Mouse (Mus musculus) heart, embryonic 16.5 days (tissue): ENCODE measurements around the gene Fam53a. TPM values are rescaled to one million over a fixed set of nuclear protein-coding genes. Genes with fewer than 3 reads are reported as not detected.

Source experiments
- ATAC-seq: fragments of 200-750 bp; cut with Nextera tagmentation; replicated peaks from 2 replicates; pipeline ENCODE4 v1.8.0; 2017; ENCODE audit warnings: moderate number of reproducible peaks; ENCODE audit not compliant: insufficient read depth, low FRiP score; ENCODE audit errors: extremely low read depth
- H3K27ac ChIP-seq: fragments of 300-500 bp; sonication (generic); 2 replicates; pipeline ENCODE4 v1.5.1; 2014; ENCODE audit warnings: mild to moderate bottlenecking, low read length, control low read depth, moderate library complexity
- H3K27me3 ChIP-seq: fragments of 300-500 bp; sonication (generic); 2 replicates; pipeline ENCODE4 v1.6.1; 2014; ENCODE audit warnings: low read length, mixed read lengths; ENCODE audit not compliant: control insufficient read depth, insufficient read depth
- H3K36me3 ChIP-seq: fragments of 300-500 bp; sonication (generic); 2 replicates; pipeline ENCODE4 v1.6.1; 2014; ENCODE audit not compliant: control insufficient read depth, insufficient read depth
- H3K4me1 ChIP-seq: fragments of 300-500 bp; sonication (generic); 2 replicates; pipeline ENCODE4 v1.6.1; 2014; ENCODE audit warnings: low read length, mixed read lengths; ENCODE audit not compliant: control insufficient read depth, insufficient read depth
- H3K4me2 ChIP-seq: fragments of 300-500 bp; sonication (generic); 2 replicates; pipeline ENCODE4 v1.6.1; 2014; ENCODE audit warnings: low read depth, mild to moderate bottlenecking, control low read depth, low read length
- H3K4me3 ChIP-seq: fragments of 300-500 bp; sonication (generic); 2 replicates; pipeline ENCODE4 v1.5.1; 2014; ENCODE audit warnings: mild to moderate bottlenecking, control low read depth, low read length
- H3K9ac ChIP-seq: fragments of 300-500 bp; sonication (generic); 2 replicates; pipeline ENCODE4 v1.6.1; 2014; ENCODE audit warnings: low read length, control low read depth
- H3K9me3 ChIP-seq: fragments of 300-500 bp; sonication (generic); replicated peaks from 2 replicates; pipeline ENCODE4 v1.6.1; 2016; ENCODE audit warnings: low read length; ENCODE audit not compliant: control insufficient read depth
- WGBS: fragments of 180-500 bp; shearing (Covaris S2); extraction: QIAGEN DNeasy Blood & Tissue Kit; methylation state at CpG from one replicate; pipeline ENCODE4 v1.1.7; 2014; 5-methylcytosine and 5-hydroxymethylcytosine counted together
- polyA plus RNA-seq: library from polyadenylated mRNA; unstranded; fragments of >200 nt; fragmentation: Nextera tagmentation; extraction: Ambion mirVana; gene quantifications from 2 replicates; pipeline ENCODE4 v1.2.1, GENCODE M21; 2015

Fam53a gene
- polyA plus RNA-seq, 1 experiment from 2014 or later, result 56.2 TPM

- H3K9me3 ChIP-seq, result no peaks in the 10 kb centered on the region
- H3K27ac ChIP-seq, result peak overlapping the region; percentile 85
- peaks cover 27% of the 10 kb centered on the region for H3K36me3 ChIP-seq
- ATAC-seq, result peak; percentile 7
- peaks cover 30% of the 10 kb centered on the region for H3K4me1 ChIP-seq
- peak overlapping the region; percentile 84 for H3K9ac ChIP-seq
- no peaks in the 10 kb centered on the region for H3K27me3 ChIP-seq
- under 1% methylated on average over 32 of the region's 32 CpGs for WGBS
- H3K4me2 ChIP-seq, result peak overlapping the region; percentile 90
- peak overlapping the region; percentile 79 for H3K4me3 ChIP-seq
Measured at GRCm38 (mm10) chr5:33657251-33657786, 27.9 kb upstream of the Fam53a start.

GRCm38 (mm10) chr5:33656739-33657138 lies 27.3 kb upstream of the Fam53a start:
- Histone ChIP-seq H3K4me3 (peak overlapping the region; percentile 79), H3K9ac (peak overlapping the region; percentile 84), H3K4me2 (peak overlapping the region; percentile 90), H3K27ac (peak overlapping the region; percentile 85), H3K4me1 (peaks cover 30% of the 10 kb centered on the region), H3K36me3 (peaks cover 27% of the 10 kb centered on the region), H3K9me3 (no peaks in the 10 kb centered on the region), H3K27me3 (no peaks in the 10 kb centered on the region)
- ATAC-seq, result no peak
- 25% methylated on average over 1 of the region's 1 CpGs for WGBS

- Histone ChIP-seq H3K27me3 (no peaks in the 10 kb centered on the region), H3K4me1 (peaks cover 39% of the 10 kb centered on the region)
- 88% methylated on average over 10 of the region's 10 CpGs for WGBS
Measured at GRCm38 (mm10) chr5:33655251-33655840, 25.9 kb upstream of the Fam53a start.

GRCm38 (mm10) chr5:33654424-33654823 lies 25.0 kb upstream of the Fam53a start:
- Histone ChIP-seq H3K9me3 (no peaks in the 10 kb centered on the region), H3K27me3 (no peaks in the 10 kb centered on the region), H3K36me3 (peaks cover 18% of the 10 kb centered on the region; the same call in 1 of the 2 replicates), H3K4me3 (no peak overlapping the region), H3K27ac (no peak overlapping the region), H3K9ac (no peak overlapping the region), H3K4me1 (peaks cover 40% of the 10 kb centered on the region), H3K4me2 (no peak overlapping the region)
- ATAC-seq, result no peak
- 91% methylated on average over 13 of the region's 13 CpGs for WGBS

More at GRCm38 (mm10) chr5:33655251-33655840, 25.9 kb upstream of the Fam53a start:
- Histone ChIP-seq H3K9me3 (no peaks in the 10 kb centered on the region), H3K4me3 (no peak overlapping the region), H3K9ac (no peak overlapping the region), H3K36me3 (peaks cover 16% of the 10 kb centered on the region; the same call in 1 of the 2 replicates), H3K4me2 (no peak overlapping the region), H3K27ac (no peak overlapping the region)
- ATAC-seq, result no peak

GRCm38 (mm10) chr5:33652783-33653173 lies 23.3 kb upstream of the Fam53a start:
- no peaks in the 10 kb centered on the region for H3K27me3 ChIP-seq
- H3K36me3 ChIP-seq, result peaks cover 28% of the 10 kb centered on the region
- no peaks in the 10 kb centered on the region for H3K9me3 ChIP-seq
- peak overlapping the region; percentile 73 for H3K9ac ChIP-seq
- WGBS, result 4% methylated on average over 9 of the region's 9 CpGs
- H3K4me2 ChIP-seq, result peak overlapping the region; percentile 74
- H3K27ac ChIP-seq, result peak overlapping the region; percentile 80
- no peak for ATAC-seq
- peaks cover 32% of the 10 kb centered on the region for H3K4me1 ChIP-seq
- H3K4me3 ChIP-seq, result peak overlapping the region; percentile 68

GRCm38 (mm10) chr5:33651921-33652782 lies 22.7 kb upstream of the Fam53a start, which contains the start of gene Slbp:
Gene Slbp, minus strand, starts transcription at chr5:33652574.
- peak within 1 kb of the TSS; percentile 73 for H3K9ac ChIP-seq
- peak within 1 kb of the TSS; percentile 87 for H3K27ac ChIP-seq
- WGBS, result under 1% methylated on average over 82 of the region's 82 CpGs
- H3K4me2 ChIP-seq, result peak within 1 kb of the TSS; percentile 74
- no peaks in the 10 kb centered on the region for H3K9me3 ChIP-seq
- peak within 1 kb of the TSS; percentile 68 for H3K4me3 ChIP-seq
- H3K36me3 ChIP-seq, result peaks cover 34% of the 10 kb centered on the region
- ATAC-seq, result peak; percentile 96
- H3K4me1 ChIP-seq, result peaks cover 32% of the 10 kb centered on the region
- H3K27me3 ChIP-seq, result no peaks in the 10 kb centered on the region

GRCm38 (mm10) chr5:33651541-33651920 lies 22.1 kb upstream of the Fam53a start:
- WGBS, result under 1% methylated on average over 11 of the region's 11 CpGs
- no peak for ATAC-seq
- H3K36me3 ChIP-seq, result peaks cover 38% of the 10 kb centered on the region

GRCm38 (mm10) chr5:33651017-33651416 lies 21.6 kb upstream of the Fam53a start:
- Histone ChIP-seq H3K9me3 (no peaks in the 10 kb centered on the region), H3K4me1 (peaks cover 23% of the 10 kb centered on the region), H3K27ac (peak overlapping the region; percentile 87), H3K4me3 (peak overlapping the region; percentile 68), H3K36me3 (peaks cover 43% of the 10 kb centered on the region), H3K4me2 (peak overlapping the region; percentile 74), H3K27me3 (no peaks in the 10 kb centered on the region), H3K9ac (peak overlapping the region; percentile 69)
- ATAC-seq, result no peak
- 12% methylated on average over 2 of the region's 2 CpGs for WGBS

More at GRCm38 (mm10) chr5:33651541-33651920, 22.1 kb upstream of the Fam53a start:
- peak overlapping the region; percentile 87 for H3K27ac ChIP-seq
- H3K4me2 ChIP-seq, result peak overlapping the region; percentile 74
- peak overlapping the region; percentile 69 for H3K9ac ChIP-seq
- H3K4me3 ChIP-seq, result peak overlapping the region; percentile 68
- H3K4me1 ChIP-seq, result peaks cover 27% of the 10 kb centered on the region
- no peaks in the 10 kb centered on the region for H3K9me3 ChIP-seq
- no peaks in the 10 kb centered on the region for H3K27me3 ChIP-seq
